Mouse (Mus musculus): ENCODE measurements around the gene Spo11. TPM values are rescaled to one million over a fixed set of nuclear protein-coding genes. Genes with fewer than 3 reads are reported as not detected.

Spo11 gene
- polyA plus RNA-seq, 2 experiments, result 2.5 to 3.2 TPM

- Histone ChIP-seq H3K9ac (ENCODE audit: low read depth, low read length, severe bottlenecking) (no peak overlapping the region), H3K27ac (replicated peaks; ENCODE audit: low read depth, low read length) (no peak overlapping the region), H3K4me3 (replicated peaks; ENCODE audit: low read length) (no peak overlapping the region), H3K4me1 (ENCODE audit: control insufficient read depth, insufficient read depth, low read length) (no peaks in the 10 kb centered on the region), H3K27me3 (ENCODE audit: control insufficient read depth, insufficient read depth, low read length) (no peaks in the 10 kb centered on the region), H3K36me3 (ENCODE audit: control insufficient read depth, insufficient read depth, low read length) (peaks cover 2% of the 10 kb centered on the region; the same call in 1 of the 2 replicates), H3K4me2 (replicated peaks; ENCODE audit: low read depth, low read length, severe bottlenecking) (no peak overlapping the region), H3K9me3 (ENCODE audit: control insufficient read depth, low read length) (no peaks in the 10 kb centered on the region)
- 78% methylated on average over 3 of the region's 3 CpGs for WGBS
- ATAC-seq (ENCODE audit: low FRiP score, low read depth) (no peak), DNase-seq (ENCODE audit: low spot score) (no peak)
- no peak for TF ChIP-seq POLR2A (IDR thresholded peaks at IDR 0.05; ENCODE audit: borderline replicate concordance, extremely low read depth, insufficient read depth, insufficient read length)
Observed at GRCm38 (mm10) chr2:173040803-173041202, 63.3 kb downstream of the Spo11 start.

DNA sequence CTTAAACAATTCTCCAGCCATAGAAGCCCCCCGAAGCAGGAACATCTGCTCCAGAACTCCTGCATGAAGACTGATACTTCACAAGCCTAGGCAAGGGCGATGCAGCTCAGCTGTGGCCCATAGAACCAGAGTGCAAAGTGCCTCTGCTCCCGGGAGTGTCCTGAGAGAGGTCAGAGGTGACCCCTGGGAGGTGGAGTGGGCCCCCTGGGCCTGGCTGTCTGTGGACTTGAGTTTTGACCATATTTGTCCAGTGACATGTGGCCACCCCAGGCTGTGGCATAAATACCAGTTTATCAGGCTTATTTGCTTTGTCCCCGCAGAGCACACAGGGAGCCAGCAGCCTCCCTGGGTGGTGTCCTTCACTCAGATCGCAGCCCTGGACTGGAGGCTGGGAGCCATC, 63.7 kb downstream of the Spo11 start:
- Histone ChIP-seq H3K27me3 (ENCODE audit: control insufficient read depth, insufficient read depth, low read length) (no peaks in the 10 kb centered on the region), H3K27ac (replicated peaks; ENCODE audit: low read depth, low read length) (no peak overlapping the region), H3K4me2 (replicated peaks; ENCODE audit: low read depth, low read length, severe bottlenecking) (no peak overlapping the region), H3K4me3 (replicated peaks; ENCODE audit: low read length) (no peak overlapping the region), H3K36me3 (ENCODE audit: control insufficient read depth, insufficient read depth, low read length) (no peaks in the 10 kb centered on the region), H3K9me3 (ENCODE audit: control insufficient read depth, low read length) (no peaks in the 10 kb centered on the region), H3K9ac (ENCODE audit: low read depth, low read length, severe bottlenecking) (no peak overlapping the region), H3K4me1 (ENCODE audit: control insufficient read depth, insufficient read depth, low read length) (no peaks in the 10 kb centered on the region)
- DNase-seq (ENCODE audit: low spot score) (no peak), ATAC-seq (ENCODE audit: low FRiP score, low read depth) (no peak)
- 58% methylated on average over 5 of the region's 5 CpGs for WGBS
- TF ChIP-seq POLR2A (IDR thresholded peaks at IDR 0.05; ENCODE audit: borderline replicate concordance, extremely low read depth, insufficient read depth, insufficient read length), result no peak

- no peaks in the 10 kb centered on the region for H3K27me3 ChIP-seq (ENCODE audit: control insufficient read depth, insufficient read depth, low read length)
- H3K4me1 ChIP-seq (ENCODE audit: control insufficient read depth, insufficient read depth, low read length), result no peaks in the 10 kb centered on the region
- DNase-seq (ENCODE audit: low spot score) (no peak), ATAC-seq (ENCODE audit: low FRiP score, low read depth) (no peak)
- H3K9me3 ChIP-seq (ENCODE audit: control insufficient read depth, low read length), result no peaks in the 10 kb centered on the region
- no peak overlapping the region for H3K4me2 ChIP-seq (replicated peaks; ENCODE audit: low read depth, low read length, severe bottlenecking)
- H3K27ac ChIP-seq (replicated peaks; ENCODE audit: low read depth, low read length), result no peak overlapping the region
- no peak for TF ChIP-seq POLR2A (IDR thresholded peaks at IDR 0.05; ENCODE audit: borderline replicate concordance, extremely low read depth, insufficient read depth, insufficient read length)
- 66% methylated on average over 1 of the region's 1 CpGs for WGBS
- no peaks in the 10 kb centered on the region for H3K36me3 ChIP-seq (ENCODE audit: control insufficient read depth, insufficient read depth, low read length)
- no peak overlapping the region for H3K4me3 ChIP-seq (replicated peaks; ENCODE audit: low read length)
- no peak overlapping the region for H3K9ac ChIP-seq (ENCODE audit: low read depth, low read length, severe bottlenecking)
Observed at GRCm38 (mm10) chr2:173041893-173042292, 64.4 kb downstream of the Spo11 start.

GRCm38 (mm10) chr2:173042504-173043162, 65.1 kb downstream of the Spo11 start:
- no peaks in the 10 kb centered on the region for H3K9me3 ChIP-seq (ENCODE audit: control insufficient read depth, low read length)
- ATAC-seq (ENCODE audit: low FRiP score, low read depth) (no peak), DNase-seq (ENCODE audit: low spot score) (no peak)
- no peak overlapping the region for H3K9ac ChIP-seq (ENCODE audit: low read depth, low read length, severe bottlenecking)
- H3K27me3 ChIP-seq (ENCODE audit: control insufficient read depth, insufficient read depth, low read length), result no peaks in the 10 kb centered on the region
- H3K27ac ChIP-seq (replicated peaks; ENCODE audit: low read depth, low read length), result no peak overlapping the region
- H3K4me1 ChIP-seq (ENCODE audit: control insufficient read depth, insufficient read depth, low read length), result no peaks in the 10 kb centered on the region
- H3K4me2 ChIP-seq (replicated peaks; ENCODE audit: low read depth, low read length, severe bottlenecking), result no peak overlapping the region
- no peak for TF ChIP-seq POLR2A (IDR thresholded peaks at IDR 0.05; ENCODE audit: borderline replicate concordance, extremely low read depth, insufficient read depth, insufficient read length)
- 68% methylated on average over 11 of the region's 11 CpGs for WGBS
- no peaks in the 10 kb centered on the region for H3K36me3 ChIP-seq (ENCODE audit: control insufficient read depth, insufficient read depth, low read length)
- no peak overlapping the region for H3K4me3 ChIP-seq (replicated peaks; ENCODE audit: low read length)

Other genes starting within 250 kb of the Spo11 start
- 41.9 and 52.2 TPM in 2 replicates for gene Bmp7, start 37.4 kb upstream of the Spo11 start, polyA plus RNA-seq (2012; rRNA removed)
- 28.6 and 33.4 TPM in 2 replicates for gene Bmp7, start 37.4 kb upstream of the Spo11 start, polyA plus RNA-seq (2014; fragmentation: Nextera tagmentation; extraction: Ambion mirVana)
- 123 and 129 TPM in 2 replicates for gene Rae1, start 22.4 kb downstream of the Spo11 start, polyA plus RNA-seq (2012; rRNA removed)
- 130 TPM in 2 replicates for gene Rae1, start 22.4 kb downstream of the Spo11 start, polyA plus RNA-seq (2014; fragmentation: Nextera tagmentation; extraction: Ambion mirVana)
- 63.5 and 99.1 TPM in 2 replicates for gene Rbm38, start 42.8 kb downstream of the Spo11 start, polyA plus RNA-seq (2012; rRNA removed)
- 31.0 and 32.3 TPM in 2 replicates for gene Rbm38, start 42.8 kb downstream of the Spo11 start, polyA plus RNA-seq (2014; fragmentation: Nextera tagmentation; extraction: Ambion mirVana)
- gene Ctcfl, start 141.8 kb downstream of the Spo11 start, polyA plus RNA-seq (2012; rRNA removed), result 0.04 TPM in 1 of 2 replicates, not detected in the other
- gene Ctcfl, start 141.8 kb downstream of the Spo11 start, polyA plus RNA-seq (2014; fragmentation: Nextera tagmentation; extraction: Ambion mirVana), result not detected in 2 replicates
- gene Pck1, start 175.3 kb downstream of the Spo11 start, polyA plus RNA-seq (2012; rRNA removed), result 0.03 and 0.04 TPM in 2 replicates
- not detected in 2 replicates for gene Pck1, start 175.3 kb downstream of the Spo11 start, polyA plus RNA-seq (2014; fragmentation: Nextera tagmentation; extraction: Ambion mirVana)
- 0.60 and 0.69 TPM in 2 replicates for gene Zbp1, start 241.2 kb downstream of the Spo11 start, polyA plus RNA-seq (2012; rRNA removed)
- gene Zbp1, start 241.2 kb downstream of the Spo11 start, polyA plus RNA-seq (2014; fragmentation: Nextera tagmentation; extraction: Ambion mirVana), result 0.33 and 0.65 TPM in 2 replicates

Data from limb, embryonic 14.5 days (tissue).